Mouse (Mus musculus) T-helper 1 cell (primary cell): Measurements from ENCODE around the gene Gm6205.
"Not testable (repeated sequence)": the region's sequence is repeated elsewhere in the genome, so short reads cannot be mapped to it uniquely, and the experiment has no call there.

Experiments
- in situ Hi-C: fragments of 300-600 bp; cut with MboI, MseI; formaldehyde crosslinking; loops from one replicate; pipeline ENCODE4 v1.15.1; 2025; ENCODE audit warnings: high pct_unique_total_duplicates

Gene Gm6205

DNA sequence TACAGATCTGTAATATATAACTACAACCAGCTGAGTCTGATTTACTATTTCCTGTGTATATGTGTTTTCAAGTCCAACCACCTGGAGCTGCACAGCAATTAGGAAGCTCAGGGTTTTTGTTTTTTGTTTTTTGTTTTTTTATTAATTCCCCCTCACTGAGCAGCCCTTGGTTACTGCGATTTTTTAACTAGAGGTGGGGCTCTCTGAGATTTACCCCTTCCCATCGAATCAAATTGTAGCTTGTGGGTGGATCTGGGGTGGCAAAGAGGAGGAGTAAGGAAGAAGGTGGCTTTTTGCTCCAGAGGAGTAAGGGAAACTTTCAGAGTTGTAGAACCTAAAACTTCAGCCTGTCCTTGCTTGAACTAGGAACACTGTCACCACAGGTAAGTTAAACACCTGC, at the start of gene Gm6205:
Gene Gm6205 (plus strand): TSS at position 301 of the 400 bp plus-strand sequence.
- in situ Hi-C loops: not testable (repeated sequence)

DNA sequence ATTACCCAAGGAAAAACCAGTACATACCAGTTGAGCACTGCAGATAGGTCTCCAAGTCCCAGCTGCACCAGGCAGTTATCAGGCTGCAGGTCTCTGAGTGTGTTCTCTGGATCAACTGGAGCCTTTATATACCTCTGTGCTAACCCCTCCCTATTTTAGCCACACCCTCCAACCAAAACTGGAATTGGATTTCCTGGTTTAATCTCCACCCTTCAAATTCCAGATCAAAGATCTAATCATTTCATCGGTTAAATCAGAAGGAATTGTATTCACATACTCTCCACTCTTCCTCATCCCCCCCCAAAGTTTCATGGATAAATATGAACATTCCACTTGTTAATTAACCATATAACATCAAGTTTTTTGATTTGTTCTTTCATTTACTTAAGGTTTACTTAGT, 31.9 kb upstream of the Gm6205 start, which contains the start of gene Gm3147:
Gene Gm3147 (minus strand): TSS at position 101 of the 400 bp plus-strand sequence.
- in situ Hi-C loops: not testable (repeated sequence)

DNA sequence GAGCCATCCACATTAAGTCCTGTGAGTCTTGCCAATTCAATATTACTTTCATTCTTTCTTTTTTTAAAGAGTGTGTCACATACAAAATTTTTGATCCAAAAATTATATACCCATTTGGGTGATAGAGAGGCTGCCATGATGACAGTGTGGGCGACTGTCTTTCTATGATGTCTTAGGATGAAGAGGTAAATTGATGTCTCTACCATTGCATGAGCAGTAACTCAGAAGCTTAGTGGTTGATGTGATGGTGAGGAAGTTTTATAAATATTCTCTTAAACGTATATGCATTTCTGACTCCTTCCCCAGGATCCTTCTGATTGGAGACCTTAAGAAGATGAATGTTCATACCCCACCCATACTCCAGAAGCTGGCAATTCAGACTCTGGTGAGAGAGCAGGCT, 24.5 kb upstream of the Gm6205 start, which contains the start of gene Gm6509:
Gene Gm6509 (plus strand): TSS at position 301 of the 400 bp plus-strand sequence.
- in situ Hi-C loops: not testable (repeated sequence)
